Mouse (Mus musculus) heart, adult 8-10 months (tissue): ENCODE data around the gene Ints6. TPM values are rescaled to one million over a fixed set of nuclear protein-coding genes. Genes with fewer than 3 reads are reported as not detected.
A peak's percentile ranks its signal among the peaks of the same experiment; 100 is the strongest.

Experiments
- DNase-seq: peaks from one replicate; pipeline ENCODE4 v3.0.0; 2022; ENCODE audit warnings: low spot score
- total RNA-seq, 4 experiments: library from RNA; stranded (reverse); gene quantifications; 2 replicates each; pipeline ENCODE4 v1.2.4; 2022

Gene Ints6
- total RNA-seq, 4 experiments from 2014 or later, result 12.7 to 15.2 (median 13.9) TPM

GRCm38 (mm10) chr14:62755095-62755640 lies 5.8 kb downstream of the Ints6 start:
- no peak for DNase-seq

GRCm38 (mm10) chr14:62751479-62751878 lies 9.5 kb downstream of the Ints6 start:
- DNase-seq, result no peak

GRCm38 (mm10) chr14:62735646-62736045 lies 25.3 kb downstream of the Ints6 start:
- DNase-seq, result no peak

- DNase-seq, result no peak
These were observed 27.3 kb downstream of the Ints6 start for GRCm38 (mm10) chr14:62733666-62734065.

GRCm38 (mm10) chr14:62731902-62732301 lies 29.1 kb downstream of the Ints6 start:
- peak; percentile 11 for DNase-seq

GRCm38 (mm10) chr14:62724560-62724959 lies 36.4 kb downstream of the Ints6 start:
- no peak for DNase-seq

- DNase-seq, result no peak
These were observed 39.3 kb downstream of the Ints6 start for GRCm38 (mm10) chr14:62721625-62722024.

GRCm38 (mm10) chr14:62718161-62718560 lies 42.8 kb downstream of the Ints6 start:
- no peak for DNase-seq

- DNase-seq, result no peak
These were observed 87.3 kb downstream of the Ints6 start for GRCm38 (mm10) chr14:62673646-62674045.

- no peak for DNase-seq
These were observed 95.8 kb downstream of the Ints6 start for GRCm38 (mm10) chr14:62664976-62665673.

- DNase-seq, result no peak
These were observed 97.6 kb downstream of the Ints6 start, which contains the start of gene Serpine3 for GRCm38 (mm10) chr14:62663367-62663766. Serpine3 (plus strand) TSS chr14:62663667.

- no peak for DNase-seq
These were observed 98.6 kb downstream of the Ints6 start for GRCm38 (mm10) chr14:62662381-62662780.

GRCm38 (mm10) chr14:62657469-62657868 lies 103.5 kb downstream of the Ints6 start:
- DNase-seq, result no peak

- DNase-seq, result no peak
These were observed 105.0 kb downstream of the Ints6 start for GRCm38 (mm10) chr14:62655996-62656395.

- DNase-seq, result no peak
These were observed 109.2 kb downstream of the Ints6 start for GRCm38 (mm10) chr14:62651771-62652170.

GRCm38 (mm10) chr14:62650376-62650775 lies 110.6 kb downstream of the Ints6 start:
- DNase-seq, result no peak

GRCm38 (mm10) chr14:62648405-62648804 lies 112.6 kb downstream of the Ints6 start:
- no peak for DNase-seq

- DNase-seq, result peak; percentile 21
These were observed 118.6 kb downstream of the Ints6 start for GRCm38 (mm10) chr14:62642368-62642767.

GRCm38 (mm10) chr14:62640396-62640795 lies 120.6 kb downstream of the Ints6 start:
- no peak for DNase-seq

- DNase-seq, result no peak
These were observed 121.4 kb downstream of the Ints6 start for GRCm38 (mm10) chr14:62639551-62639950.

- peak; percentile 33 for DNase-seq
These were observed 121.9 kb downstream of the Ints6 start for GRCm38 (mm10) chr14:62639111-62639510.

- no peak for DNase-seq
These were observed 122.6 kb downstream of the Ints6 start for GRCm38 (mm10) chr14:62638345-62638702.
